Mouse (Mus musculus) liver, adult 2 months (tissue): ENCODE results near the gene Scarb1.
A peak's percentile ranks its signal among the peaks of the same experiment; 100 is the strongest.

Source experiments
- CTCF ChIP-seq: fragments of 200-500 bp; IDR thresholded peaks from 2 replicates; pipeline ENCODE4 v1.5.1; 2011; ENCODE audit warnings: low read depth, low read length, control low read depth
- POLR2A ChIP-seq: fragments of 200-500 bp; IDR thresholded peaks from 2 replicates; pipeline ENCODE4 v1.6.1; 2011; ENCODE audit warnings: low read length, control low read depth; ENCODE audit not compliant: insufficient read depth; ENCODE audit errors: extremely low read depth

GRCm38 (mm10) chr5:125249187-125249586, 91.7 kb downstream of the Scarb1 start:
- TF ChIP-seq CTCF (peak; percentile 20; the same call in 1 of the 2 replicates), POLR2A (no peak)
